Mouse (Mus musculus) ES-Bruce4 (cell line): ENCODE data around the gene Lamc2. TPM values are rescaled to one million over a fixed set of nuclear protein-coding genes. Genes with fewer than 3 reads are reported as not detected.
A peak's percentile ranks its signal among the peaks of the same experiment; 100 is the strongest.

Source experiments
- H3K27ac ChIP-seq: 2 replicates; pipeline ENCODE4 v1.5.1; 2012; ENCODE audit warnings: low read length, inconsistent platforms; ENCODE audit not compliant: insufficient read depth
- H3K27me3 ChIP-seq: 2 replicates; pipeline ENCODE4 v1.6.1; 2012; ENCODE audit warnings: mild to moderate bottlenecking, low read length, inconsistent platforms; ENCODE audit not compliant: control insufficient read depth, poor library complexity, insufficient read depth, severe bottlenecking
- H3K36me3 ChIP-seq: 2 replicates; pipeline ENCODE4 v1.6.1; 2012; ENCODE audit warnings: inconsistent platforms, mild to moderate bottlenecking, low read length, moderate library complexity; ENCODE audit not compliant: control insufficient read depth, poor library complexity, insufficient read depth, severe bottlenecking
- H3K4me1 ChIP-seq: one replicate; pipeline ENCODE4 v1.8.1; 2011; ENCODE audit warnings: low read length; ENCODE audit not compliant: control insufficient read depth, insufficient read depth
- H3K4me3 ChIP-seq: 2 replicates; pipeline ENCODE4 v1.5.1; 2011; ENCODE audit warnings: low read depth, mild to moderate bottlenecking, low read length
- H3K9ac ChIP-seq: 2 replicates; pipeline ENCODE4 v1.6.1; 2012; ENCODE audit warnings: low read depth, mild to moderate bottlenecking, inconsistent platforms; ENCODE audit not compliant: poor library complexity, severe bottlenecking
- H3K9me3 ChIP-seq: replicated peaks from 2 replicates; pipeline ENCODE4 v1.6.1; 2012; ENCODE audit warnings: mild to moderate bottlenecking, low read length, inconsistent platforms; ENCODE audit not compliant: control insufficient read depth, poor library complexity, insufficient read depth, severe bottlenecking
- CTCF ChIP-seq: IDR thresholded peaks from one replicate; pipeline ENCODE4 v1.8.1; 2011; ENCODE audit warnings: low read depth, low read length
- EP300 ChIP-seq: IDR thresholded peaks from 2 replicates; pipeline ENCODE4 v1.6.1; 2011; ENCODE audit warnings: low read depth, low read length; ENCODE audit not compliant: insufficient read depth
- POLR2A ChIP-seq: IDR thresholded peaks from one replicate; pipeline ENCODE4 v1.8.1; 2011; ENCODE audit warnings: low read length; ENCODE audit not compliant: insufficient read depth
- polyA plus RNA-seq: library from polyadenylated mRNA; stranded (reverse); fragments of >200 nt; gene quantifications from 2 replicates; pipeline ENCODE4 v1.2.4, GENCODE M21; 2011; ENCODE audit warnings: low read depth; ENCODE audit not compliant: missing spikeins, insufficient read depth, insufficient read length

Lamc2 gene
- polyA plus RNA-seq, 1 experiment, result 46.1 TPM

- no peak for TF ChIP-seq EP300
- no peak for TF ChIP-seq CTCF
- no peak for TF ChIP-seq POLR2A
- Histone ChIP-seq H3K4me1 (no peaks in the 10 kb centered on the region), H3K27me3 (no peaks in the 10 kb centered on the region), H3K36me3 (no peaks in the 10 kb centered on the region), H3K9me3 (no peaks in the 10 kb centered on the region), H3K27ac (no peak overlapping the region), H3K4me3 (no peak overlapping the region), H3K9ac (no peak overlapping the region)
Measured at GRCm38 (mm10) chr1:153210198-153210597, 24.0 kb upstream of the Lamc2 start.

- Histone ChIP-seq H3K9me3 (no peaks in the 10 kb centered on the region), H3K27me3 (no peaks in the 10 kb centered on the region), H3K27ac (no peak overlapping the region), H3K9ac (no peak overlapping the region), H3K36me3 (no peaks in the 10 kb centered on the region), H3K4me1 (peaks cover 6% of the 10 kb centered on the region), H3K4me3 (no peak overlapping the region)
- TF ChIP-seq POLR2A, result no peak
- no peak for TF ChIP-seq CTCF
- no peak for TF ChIP-seq EP300
Measured at GRCm38 (mm10) chr1:153202195-153202594, 15.9 kb upstream of the Lamc2 start.

GRCm38 (mm10) chr1:153201448-153201847 lies 15.2 kb upstream of the Lamc2 start:
- Histone ChIP-seq H3K36me3 (no peaks in the 10 kb centered on the region), H3K27me3 (no peaks in the 10 kb centered on the region), H3K9ac (0 out of 2 replicates have a peak overlapping the region, but pooled peaks have one; percentile 5), H3K9me3 (no peaks in the 10 kb centered on the region), H3K4me1 (peaks cover 6% of the 10 kb centered on the region), H3K4me3 (no peak overlapping the region), H3K27ac (no peak overlapping the region)
- TF ChIP-seq POLR2A, result no peak
- TF ChIP-seq EP300, result no peak
- no peak for TF ChIP-seq CTCF

- H3K4me1 ChIP-seq, result peaks cover 8% of the 10 kb centered on the region
- H3K9ac ChIP-seq, result no peak overlapping the region
- TF ChIP-seq EP300 (no peak), POLR2A (no peak), CTCF (no peak)
- no peaks in the 10 kb centered on the region for H3K36me3 ChIP-seq
- no peaks in the 10 kb centered on the region for H3K27me3 ChIP-seq
- H3K9me3 ChIP-seq, result no peaks in the 10 kb centered on the region
- no peak overlapping the region for H3K4me3 ChIP-seq
- H3K27ac ChIP-seq, result no peak overlapping the region
Measured at GRCm38 (mm10) chr1:153197316-153197850, 11.1 kb upstream of the Lamc2 start.

GRCm38 (mm10) chr1:153192945-153193344 lies 6.7 kb upstream of the Lamc2 start:
- Histone ChIP-seq H3K27me3 (no peaks in the 10 kb centered on the region), H3K36me3 (no peaks in the 10 kb centered on the region), H3K9ac (no peak overlapping the region), H3K4me3 (no peak overlapping the region), H3K4me1 (peaks cover 3% of the 10 kb centered on the region), H3K9me3 (no peaks in the 10 kb centered on the region), H3K27ac (no peak overlapping the region)
- TF ChIP-seq CTCF (no peak), POLR2A (no peak), EP300 (no peak)

GRCm38 (mm10) chr1:153192379-153192778 lies 6.1 kb upstream of the Lamc2 start:
- TF ChIP-seq POLR2A (no peak), EP300 (no peak), CTCF (no peak)
- Histone ChIP-seq H3K4me1 (peaks cover 3% of the 10 kb centered on the region), H3K27me3 (no peaks in the 10 kb centered on the region), H3K4me3 (no peak overlapping the region), H3K36me3 (no peaks in the 10 kb centered on the region), H3K9ac (no peak overlapping the region), H3K27ac (no peak overlapping the region), H3K9me3 (no peaks in the 10 kb centered on the region)
